Mouse (Mus musculus) hindbrain, postnatal 0 days (tissue): ENCODE data around the gene Csmd2. TPM values are rescaled to one million over a fixed set of nuclear protein-coding genes. Genes with fewer than 3 reads are reported as not detected.

Experiments used
- ATAC-seq: fragments of 200-750 bp; cut with Nextera tagmentation; 2 replicates; pipeline ENCODE4 v1.8.0; 2017; ENCODE audit warnings: mild to moderate bottlenecking, moderate TSS enrichment, moderate library complexity
- DNase-seq: peaks from one replicate; pipeline ENCODE4 v3.0.0-alpha.2; 2015; ENCODE audit warnings: low spot score
- H3K27ac ChIP-seq: fragments of 300-500 bp; sonication (generic); 2 replicates; pipeline ENCODE4 v1.5.1; 2014; ENCODE audit warnings: mild to moderate bottlenecking
- H3K27me3 ChIP-seq: fragments of 300-500 bp; sonication (generic); 2 replicates; pipeline ENCODE4 v1.6.1; 2014; ENCODE audit warnings: low read length, mixed read lengths; ENCODE audit not compliant: insufficient read depth
- H3K36me3 ChIP-seq: fragments of 300-500 bp; sonication (generic); 2 replicates; pipeline ENCODE4 v1.6.1; 2014; ENCODE audit warnings: low read length, mixed read lengths; ENCODE audit not compliant: insufficient read depth
- H3K4me1 ChIP-seq: fragments of 300-500 bp; sonication (generic); 2 replicates; pipeline ENCODE4 v1.6.1; 2014; ENCODE audit warnings: antibody characterized with exemption, low read length, mixed read lengths; ENCODE audit not compliant: insufficient read depth
- H3K4me2 ChIP-seq: fragments of 300-500 bp; sonication (generic); 2 replicates; pipeline ENCODE4 v1.6.1; 2014; ENCODE audit warnings: low read depth, mild to moderate bottlenecking, low read length, moderate library complexity, mixed read lengths
- H3K4me3 ChIP-seq: fragments of 300-500 bp; sonication (generic); 2 replicates; pipeline ENCODE4 v1.5.1; 2014; ENCODE audit warnings: low read length
- H3K9ac ChIP-seq: fragments of 300-500 bp; sonication (generic); replicated peaks from 2 replicates; pipeline ENCODE4 v1.6.1; 2014; ENCODE audit warnings: mild to moderate bottlenecking, low read length, moderate library complexity, mixed read lengths
- H3K9me3 ChIP-seq: fragments of 300-500 bp; sonication (generic); 2 replicates; pipeline ENCODE4 v1.6.1; 2016; ENCODE audit warnings: low read length, mixed read lengths
- CTCF ChIP-seq: IDR thresholded peaks from 2 replicates; pipeline ENCODE4 v1.5.1; 2016; ENCODE audit warnings: antibody characterized with exemption, control low read depth, low read depth
- WGBS: fragments of 180-500 bp; shearing (Covaris S2); extraction: QIAGEN DNeasy Blood & Tissue Kit; methylation state at CpG from one replicate; pipeline ENCODE4 v1.1.7; 2014; 5-methylcytosine and 5-hydroxymethylcytosine counted together
- polyA plus RNA-seq: library from polyadenylated mRNA; unstranded; fragments of >200 nt; fragmentation: Nextera tagmentation; extraction: Ambion mirVana; gene quantifications from 2 replicates; pipeline ENCODE4 v1.2.1, GENCODE M21; 2015
- total RNA-seq: library from RNA; depleted of rRNA; stranded (reverse); fragments of >200 nt; gene quantifications from 2 replicates; pipeline ENCODE4 v1.2.3, GENCODE M21; 2014

The Csmd2 gene
- total and polyA plus RNA-seq, 2 experiments from 2014 or later, result 8.2 to 41.3 TPM

- 73% methylated on average over 3 of the region's 3 CpGs for WGBS
- no peak overlapping the region for H3K4me3 ChIP-seq
- H3K27me3 ChIP-seq, result peaks cover 6% of the 10 kb centered on the region; the same call in 1 of the 2 replicates
- H3K4me1 ChIP-seq, result peaks cover 9% of the 10 kb centered on the region; the same call in 1 of the 2 replicates
- no peaks in the 10 kb centered on the region for H3K36me3 ChIP-seq
- no peak overlapping the region for H3K9ac ChIP-seq
- no peak overlapping the region for H3K4me2 ChIP-seq
- H3K9me3 ChIP-seq, result no peaks in the 10 kb centered on the region
- no peak for DNase-seq
- no peak for TF ChIP-seq CTCF
- ATAC-seq, result no peak
- no peak overlapping the region for H3K27ac ChIP-seq
These were observed 14.7 kb upstream of the Csmd2 start for GRCm38 (mm10) chr4:127972976-127973375.

DNA sequence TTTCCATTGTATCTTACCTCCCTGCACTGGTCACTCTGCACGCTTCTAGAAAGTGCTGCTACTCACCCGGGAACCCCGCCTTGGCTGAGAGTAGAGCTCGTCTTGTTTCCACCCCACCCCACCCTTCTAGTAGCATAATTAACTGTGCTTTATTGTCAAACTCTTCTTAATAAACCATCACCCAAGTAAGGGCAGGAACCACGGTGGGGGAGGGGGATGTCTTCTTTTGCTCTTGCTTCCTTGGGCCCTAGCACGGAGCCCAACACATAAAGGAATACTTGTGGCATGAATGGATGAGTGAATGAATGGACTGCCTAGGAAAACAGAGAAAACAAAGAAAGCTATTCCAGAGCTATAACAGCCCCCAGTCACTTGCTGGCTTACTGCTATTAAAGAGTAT lies 6.5 kb upstream of the Csmd2 start:
- Histone ChIP-seq H3K4me2 (no peak overlapping the region), H3K27me3 (no peaks in the 10 kb centered on the region), H3K27ac (no peak overlapping the region), H3K4me3 (no peak overlapping the region), H3K4me1 (0 out of 2 replicates have a peak, but pooled peaks cover 6% of the 10 kb centered on the region), H3K9ac (no peak overlapping the region), H3K9me3 (no peaks in the 10 kb centered on the region), H3K36me3 (no peaks in the 10 kb centered on the region)
- 34% methylated on average over 6 of the region's 6 CpGs for WGBS
- TF ChIP-seq CTCF, result no peak
- DNase-seq, result peak; percentile 42
- ATAC-seq, result peak; percentile 21

DNA sequence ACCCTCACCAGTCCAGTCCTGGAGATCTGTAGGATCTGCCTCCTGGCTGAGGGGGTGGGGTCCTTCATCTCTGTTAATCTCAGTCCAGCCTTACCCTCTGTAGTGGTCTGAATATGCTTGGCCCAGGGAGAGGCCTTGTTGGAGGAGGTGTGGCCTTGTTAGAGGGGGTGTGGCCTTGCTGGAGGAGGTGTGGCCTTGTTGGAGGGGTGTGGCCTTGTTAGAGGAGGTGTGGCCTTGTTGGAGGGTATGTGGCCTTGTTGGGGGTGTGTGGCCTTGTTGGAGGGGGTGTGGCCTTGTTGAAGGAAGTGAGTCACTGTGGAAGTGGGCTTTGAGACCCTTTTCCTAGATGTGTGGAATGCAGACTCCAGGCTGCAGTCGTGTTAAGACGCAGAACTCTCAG lies 3.2 kb upstream of the Csmd2 start:
- TF ChIP-seq CTCF, result no peak
- DNase-seq, result no peak
- Histone ChIP-seq H3K4me2 (no peak overlapping the region), H3K4me3 (no peak overlapping the region), H3K9me3 (no peaks in the 10 kb centered on the region), H3K27me3 (no peaks in the 10 kb centered on the region), H3K27ac (no peak overlapping the region), H3K36me3 (no peaks in the 10 kb centered on the region), H3K9ac (no peak overlapping the region), H3K4me1 (0 out of 2 replicates have a peak, but pooled peaks cover 6% of the 10 kb centered on the region)
- 95% methylated on average over 2 of the region's 2 CpGs for WGBS
- ATAC-seq, result no peak

DNA sequence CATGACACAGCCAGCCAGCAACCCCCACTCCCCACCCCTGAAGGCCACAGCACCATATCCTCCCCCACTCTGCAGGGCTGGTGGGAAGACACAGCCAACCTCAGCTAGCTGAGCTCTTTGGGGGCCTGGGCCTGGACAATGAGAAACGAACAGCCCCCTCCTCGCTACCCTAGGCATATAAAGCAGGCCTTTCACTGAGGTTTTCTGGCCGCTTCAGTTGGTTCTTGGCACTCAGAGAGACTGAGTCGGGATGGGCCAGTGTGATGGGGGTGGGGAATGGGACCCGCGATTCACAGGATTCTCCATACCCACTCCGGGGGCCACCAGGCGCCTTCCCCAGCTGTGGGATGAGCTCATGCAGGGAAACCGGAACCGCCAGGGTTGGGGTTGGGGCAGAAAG lies 1.8 kb upstream of the Csmd2 start:
- DNase-seq (peak; percentile 86), ATAC-seq (peak; percentile 92)
- Histone ChIP-seq H3K9me3 (no peaks in the 10 kb centered on the region), H3K27ac (peak overlapping the region; percentile 93), H3K9ac (peak overlapping the region; percentile 89), H3K4me2 (peak overlapping the region; percentile 82), H3K36me3 (no peaks in the 10 kb centered on the region), H3K27me3 (no peaks in the 10 kb centered on the region), H3K4me3 (peak overlapping the region; percentile 76), H3K4me1 (peaks cover 16% of the 10 kb centered on the region)
- no peak for TF ChIP-seq CTCF
- WGBS, result 11% methylated on average over 10 of the region's 10 CpGs

GRCm38 (mm10) chr4:127986491-127987075 lies 1.1 kb upstream of the Csmd2 start:
- Histone ChIP-seq H3K27ac (peak overlapping the region; percentile 93), H3K4me3 (peak overlapping the region; percentile 76), H3K4me2 (peak overlapping the region; percentile 82), H3K9ac (peak overlapping the region; percentile 89), H3K36me3 (no peaks in the 10 kb centered on the region), H3K27me3 (no peaks in the 10 kb centered on the region), H3K4me1 (peaks cover 17% of the 10 kb centered on the region), H3K9me3 (no peaks in the 10 kb centered on the region)
- peak; percentile 41 for TF ChIP-seq CTCF
- peak; percentile 15 for ATAC-seq
- peak; percentile 67 for DNase-seq
- 2% methylated on average over 25 of the region's 25 CpGs for WGBS

DNA sequence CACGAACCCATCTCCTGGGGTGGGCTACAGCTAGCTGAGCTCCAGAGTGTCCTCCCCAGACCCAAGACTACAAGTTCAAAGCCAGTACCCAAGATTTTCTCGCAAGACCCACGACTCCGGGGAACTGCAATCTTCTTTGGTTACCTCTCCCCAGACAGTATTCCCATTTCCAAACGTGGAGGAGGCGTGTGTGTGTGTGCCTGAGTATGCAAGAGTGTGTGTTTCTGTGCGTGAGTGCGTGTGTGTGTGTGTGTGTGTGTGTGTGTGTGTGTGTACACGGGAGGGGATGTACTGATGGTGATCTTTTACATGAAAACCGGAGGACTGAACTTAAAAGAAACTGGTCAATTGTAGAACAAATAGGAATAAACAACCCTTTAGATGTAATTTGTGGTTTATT lies 387 bp upstream of the Csmd2 start:
- Histone ChIP-seq H3K4me1 (peaks cover 17% of the 10 kb centered on the region), H3K36me3 (no peaks in the 10 kb centered on the region), H3K27ac (peak overlapping the region; percentile 93), H3K27me3 (no peaks in the 10 kb centered on the region), H3K4me3 (peak overlapping the region; percentile 76), H3K9me3 (no peaks in the 10 kb centered on the region), H3K4me2 (peak overlapping the region; percentile 82), H3K9ac (peak overlapping the region; percentile 89)
- ATAC-seq (no peak), DNase-seq (peak; percentile 41)
- WGBS, result 2% methylated on average over 10 of the region's 10 CpGs
- no peak for TF ChIP-seq CTCF

DNA sequence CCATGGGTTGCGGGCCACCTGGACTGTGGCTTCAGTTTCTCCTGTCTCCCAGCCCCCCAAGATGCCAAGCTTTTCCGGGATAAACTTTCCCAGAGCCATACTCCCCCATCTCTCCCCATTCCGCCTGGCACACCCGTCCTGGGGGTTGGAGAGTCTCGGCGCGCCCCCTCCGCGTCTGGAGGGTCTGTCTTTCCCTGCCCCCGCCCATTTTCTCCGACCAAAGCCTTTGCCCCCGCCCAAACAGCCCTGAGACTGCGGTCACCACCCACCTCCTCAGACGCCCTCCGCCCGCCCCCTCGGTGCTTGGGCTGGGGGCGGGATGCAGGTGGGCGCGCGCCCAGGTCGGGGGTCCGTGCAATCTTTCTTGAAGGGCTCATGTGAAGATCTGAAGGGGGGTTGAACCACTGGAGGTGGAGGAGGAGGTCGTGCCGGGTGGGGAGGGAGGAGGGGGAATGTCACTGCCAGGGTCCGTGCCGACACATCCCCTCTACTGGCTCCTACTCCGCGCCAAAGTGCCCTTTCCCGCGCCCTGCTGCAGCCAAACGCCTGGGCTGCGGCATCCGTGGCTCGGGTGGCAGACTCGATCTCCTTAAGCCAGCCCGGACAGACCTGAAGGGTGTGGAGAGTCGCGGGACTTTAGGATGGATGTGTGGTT lies 996 bp downstream of the Csmd2 start:
- no peak for TF ChIP-seq CTCF
- Histone ChIP-seq H3K9me3 (no peaks in the 10 kb centered on the region), H3K27me3 (no peaks in the 10 kb centered on the region), H3K4me2 (peak overlapping the region; percentile 82), H3K27ac (peak overlapping the region; percentile 93), H3K9ac (peak overlapping the region; percentile 89), H3K36me3 (no peaks in the 10 kb centered on the region), H3K4me3 (peak overlapping the region; percentile 76), H3K4me1 (peaks cover 17% of the 10 kb centered on the region)
- 2% methylated on average over 39 of the region's 39 CpGs for WGBS
- ATAC-seq (no peak), DNase-seq (peak; percentile 48)
